Mouse (Mus musculus): ENCODE results near the gene Asb8.
A peak's percentile ranks its signal among the peaks of the same experiment; 100 is the strongest.

- TF ChIP-seq CTCF (IDR thresholded peaks at IDR 0.05; ENCODE audit: low read depth) (peak; percentile 30; the same call in 1 of the 2 replicates), EP300 (optimal IDR thresholded peaks at IDR 0.05) (no peak)
Observed at GRCm38 (mm10) chr15:98108297-98109152, 56.9 kb downstream of the Asb8 start.

Measured in stomach, postnatal 0 days (tissue).